Mouse (Mus musculus) brain, embryonic 14.5 days (tissue): ENCODE data around the gene Omp.

ENCODE experiments used
- CTCF ChIP-seq: fragments of 200-500 bp; IDR thresholded peaks from 2 replicates; pipeline ENCODE4 v1.5.1; 2012; ENCODE audit warnings: inconsistent platforms, mild to moderate bottlenecking, moderate library complexity, borderline replicate concordance; ENCODE audit not compliant: insufficient read depth, insufficient read length; ENCODE audit errors: extremely low read depth
- POLR2A ChIP-seq: fragments of 200-500 bp; IDR thresholded peaks from 2 replicates; pipeline ENCODE4 v1.6.1; 2012; ENCODE audit warnings: mild to moderate bottlenecking, inconsistent platforms, borderline replicate concordance; ENCODE audit not compliant: poor library complexity, insufficient read depth, insufficient read length, severe bottlenecking; ENCODE audit errors: extremely low read depth

- TF ChIP-seq POLR2A: no peak
- no peak for TF ChIP-seq CTCF
These were observed 7.1 kb upstream of the Omp start for GRCm38 (mm10) chr7:98152400-98152799.
